Mouse (Mus musculus): ENCODE data around the gene Snx22.

Gene Snx22

GRCm38 (mm10) chr9:66078072-66078471, 8.6 kb upstream of the Snx22 start:
- in situ Hi-C loops (cut with MboI; ENCODE audit: low pct_unique_long_range_greater_than_20kb in 1 of 2, low sequenced_read_pairs in 2 of 2, unreplicated experiment in 1 of 2): no loop called here

GRCm38 (mm10) chr9:66072754-66073153, 3.2 kb upstream of the Snx22 start:
- in situ Hi-C loops (cut with MboI; ENCODE audit: low pct_unique_long_range_greater_than_20kb in 1 of 2, low sequenced_read_pairs in 2 of 2, unreplicated experiment in 1 of 2): no loop called here

DNA sequence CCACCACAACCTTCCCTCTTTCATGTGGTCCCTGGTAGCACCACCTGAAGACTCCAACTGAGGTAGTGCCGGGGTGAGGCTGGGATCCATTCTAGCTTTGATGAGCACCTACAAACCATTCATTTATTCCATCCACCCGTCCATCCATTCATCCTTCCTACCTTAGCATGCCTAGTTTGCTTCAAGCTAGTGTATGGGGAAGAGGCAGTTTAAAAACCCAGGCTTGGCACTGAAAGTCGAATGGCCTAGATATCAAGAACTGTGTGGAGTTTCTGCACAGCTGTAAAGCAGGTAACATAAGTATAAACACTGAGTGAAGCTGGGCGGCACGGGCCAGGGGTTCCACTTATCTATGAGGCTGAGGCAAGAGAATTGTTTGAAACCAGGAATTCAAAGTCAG, 632 bp upstream of the Snx22 start:
- in situ Hi-C loops (cut with MboI; ENCODE audit: low pct_unique_long_range_greater_than_20kb in 1 of 2, low sequenced_read_pairs in 2 of 2, unreplicated experiment in 1 of 2): no loop called here

DNA sequence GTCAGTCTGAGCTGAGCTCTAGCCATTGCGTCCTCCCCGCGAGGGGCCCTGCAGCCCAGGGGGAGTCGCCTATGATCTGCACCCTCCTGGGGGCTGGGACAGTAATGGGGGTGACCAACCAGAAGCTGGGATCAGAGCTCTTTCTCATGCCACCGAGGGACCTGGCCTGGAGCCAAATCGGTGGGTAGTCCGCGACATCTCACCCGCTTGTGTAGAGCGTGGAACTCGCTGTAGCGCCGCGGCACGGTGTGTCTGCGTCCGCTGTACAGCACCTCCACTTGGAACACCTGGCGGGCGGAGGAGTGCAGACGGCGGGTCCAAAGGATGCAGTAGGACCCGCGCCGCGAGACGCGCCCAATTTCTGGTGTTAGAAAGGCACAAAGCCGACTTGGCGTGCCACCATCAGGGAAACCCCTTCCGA, 538 bp downstream of the Snx22 start:
- in situ Hi-C loops (cut with MboI; ENCODE audit: low pct_unique_long_range_greater_than_20kb in 1 of 2, low sequenced_read_pairs in 2 of 2, unreplicated experiment in 1 of 2): no loop called here

GRCm38 (mm10) chr9:66068056-66068455, 1.5 kb downstream of the Snx22 start:
- in situ Hi-C loops (cut with MboI; ENCODE audit: low pct_unique_long_range_greater_than_20kb in 1 of 2, low sequenced_read_pairs in 2 of 2, unreplicated experiment in 1 of 2): no loop called here

DNA sequence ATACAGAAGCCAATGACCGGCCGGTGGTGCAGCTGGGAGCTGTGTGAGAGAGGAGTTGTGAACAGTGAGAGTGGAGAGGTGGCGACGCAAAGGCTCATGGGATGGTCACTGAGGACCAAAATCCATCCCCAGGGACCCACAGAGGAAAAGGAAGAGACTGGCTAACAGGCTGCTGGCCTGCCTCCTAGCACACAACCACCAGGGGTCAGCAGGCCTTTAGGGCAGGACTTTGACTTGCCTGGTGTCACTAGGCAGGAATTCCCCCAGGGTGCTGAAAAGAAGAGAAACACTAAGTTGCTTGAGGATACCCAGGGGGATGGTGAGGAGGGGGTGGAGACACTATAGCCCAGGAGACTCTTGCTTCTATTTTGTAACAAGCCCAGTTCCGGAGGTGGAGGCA, 2.0 kb downstream of the Snx22 start:
- in situ Hi-C loops (cut with MboI; ENCODE audit: low pct_unique_long_range_greater_than_20kb in 1 of 2, low sequenced_read_pairs in 2 of 2, unreplicated experiment in 1 of 2): no loop called here

DNA sequence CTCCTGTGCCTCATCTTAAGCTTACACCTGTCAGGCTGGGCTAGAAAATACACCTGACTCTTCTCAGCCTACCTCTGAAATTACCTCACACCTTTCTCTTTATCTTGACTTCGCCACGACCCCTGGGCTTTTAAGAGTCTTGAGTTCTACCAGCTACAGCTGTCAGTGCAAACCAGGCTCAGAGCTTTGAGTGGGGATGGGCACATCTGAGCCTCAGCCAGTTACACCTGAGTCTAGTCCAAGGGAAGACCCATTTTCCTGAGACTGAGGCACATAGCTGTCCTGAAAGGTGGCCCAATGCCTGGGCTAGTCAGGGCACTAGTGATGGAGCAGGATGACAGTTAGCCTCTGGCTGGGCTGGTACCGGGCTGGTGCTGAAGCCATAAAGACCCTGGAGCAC, 2.7 kb downstream of the Snx22 start:
- in situ Hi-C loops (cut with MboI; ENCODE audit: low pct_unique_long_range_greater_than_20kb in 1 of 2, low sequenced_read_pairs in 2 of 2, unreplicated experiment in 1 of 2): no loop called here

GRCm38 (mm10) chr9:66064316-66064715, 5.2 kb downstream of the Snx22 start:
- in situ Hi-C loops (cut with MboI; ENCODE audit: low pct_unique_long_range_greater_than_20kb in 1 of 2, low sequenced_read_pairs in 2 of 2, unreplicated experiment in 1 of 2): no loop called here

DNA sequence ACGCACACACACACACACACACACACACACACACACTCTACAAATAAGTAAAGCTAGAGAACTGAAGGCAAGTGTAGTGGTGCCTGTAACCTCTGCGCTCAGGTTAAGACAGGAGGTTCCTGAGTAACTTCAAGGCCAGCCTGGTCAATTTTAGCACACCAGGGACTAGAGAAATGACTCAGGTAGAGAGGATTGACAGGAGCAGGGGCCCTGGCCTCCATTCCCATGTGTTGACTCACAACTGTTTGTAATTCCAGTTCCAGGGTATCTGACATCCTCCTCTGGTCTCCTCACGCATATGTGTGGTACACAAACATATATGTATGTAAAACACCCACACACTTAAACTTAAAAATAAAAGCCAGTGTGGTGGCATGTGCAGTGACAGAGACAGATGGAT, 6.1 kb downstream of the Snx22 start:
- in situ Hi-C loops (cut with MboI; ENCODE audit: low pct_unique_long_range_greater_than_20kb in 1 of 2, low sequenced_read_pairs in 2 of 2, unreplicated experiment in 1 of 2): no loop called here

DNA sequence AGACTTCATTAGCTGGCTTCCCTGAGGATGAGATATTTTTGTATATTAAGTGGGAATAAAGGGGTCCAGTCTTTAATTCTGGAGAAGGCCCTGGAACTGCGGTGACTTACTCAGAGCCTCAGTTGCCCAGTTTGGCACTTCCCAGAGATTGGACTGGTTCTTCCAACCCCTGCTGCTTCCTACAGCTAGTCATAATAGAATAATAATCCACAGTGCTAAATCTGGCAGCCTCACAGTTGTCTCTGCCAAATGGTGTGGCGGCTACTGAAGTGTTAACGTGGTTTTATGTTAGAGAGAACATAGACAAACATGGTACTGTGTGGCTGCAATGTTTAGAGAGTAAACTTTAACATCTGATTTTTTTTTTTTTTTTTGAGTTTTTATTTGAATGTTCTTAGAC, 7.9 kb downstream of the Snx22 start:
- in situ Hi-C loops (cut with MboI; ENCODE audit: low pct_unique_long_range_greater_than_20kb in 1 of 2, low sequenced_read_pairs in 2 of 2, unreplicated experiment in 1 of 2): no loop called here

DNA sequence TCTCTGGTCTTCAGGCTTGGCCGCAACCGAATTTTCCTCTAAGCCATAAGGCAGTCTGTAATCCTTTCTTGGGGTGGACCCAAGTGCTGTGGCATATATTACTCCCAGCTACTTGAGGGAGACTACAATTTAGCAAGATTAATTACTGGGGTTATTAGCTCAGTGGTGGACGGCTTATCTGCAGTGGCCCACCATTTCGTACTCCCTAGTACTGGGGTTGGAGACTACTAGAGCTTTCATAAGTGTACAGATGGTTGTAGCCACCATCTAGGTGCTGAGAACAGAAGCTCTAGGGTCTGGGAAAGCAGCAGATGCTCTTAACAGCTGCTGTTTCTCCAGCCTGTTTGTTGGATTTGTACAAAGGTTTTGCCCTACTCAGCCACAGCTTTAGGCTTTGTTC, 8.5 kb downstream of the Snx22 start:
- in situ Hi-C loops (cut with MboI; ENCODE audit: low pct_unique_long_range_greater_than_20kb in 1 of 2, low sequenced_read_pairs in 2 of 2, unreplicated experiment in 1 of 2): no loop called here

DNA sequence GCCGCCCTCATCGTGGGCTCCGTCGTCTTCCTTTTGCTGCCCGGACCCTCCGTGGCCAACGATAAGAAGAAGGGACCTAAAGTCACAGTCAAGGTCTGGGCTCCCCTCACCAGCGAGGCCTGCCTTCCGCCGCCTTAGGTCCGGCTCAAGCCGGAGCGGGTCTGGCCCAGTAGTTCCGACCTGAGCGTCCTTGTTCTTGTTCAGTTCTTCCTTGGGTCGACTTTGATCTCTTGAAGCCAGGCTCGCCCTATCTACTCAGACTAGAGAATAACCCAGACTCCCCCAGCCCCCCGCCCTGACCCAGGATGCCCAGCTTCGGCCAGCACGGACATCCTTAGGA, 9.2 kb downstream of the Snx22 start:
- in situ Hi-C loops (cut with MboI; ENCODE audit: low pct_unique_long_range_greater_than_20kb in 1 of 2, low sequenced_read_pairs in 2 of 2, unreplicated experiment in 1 of 2): no loop called here

DNA sequence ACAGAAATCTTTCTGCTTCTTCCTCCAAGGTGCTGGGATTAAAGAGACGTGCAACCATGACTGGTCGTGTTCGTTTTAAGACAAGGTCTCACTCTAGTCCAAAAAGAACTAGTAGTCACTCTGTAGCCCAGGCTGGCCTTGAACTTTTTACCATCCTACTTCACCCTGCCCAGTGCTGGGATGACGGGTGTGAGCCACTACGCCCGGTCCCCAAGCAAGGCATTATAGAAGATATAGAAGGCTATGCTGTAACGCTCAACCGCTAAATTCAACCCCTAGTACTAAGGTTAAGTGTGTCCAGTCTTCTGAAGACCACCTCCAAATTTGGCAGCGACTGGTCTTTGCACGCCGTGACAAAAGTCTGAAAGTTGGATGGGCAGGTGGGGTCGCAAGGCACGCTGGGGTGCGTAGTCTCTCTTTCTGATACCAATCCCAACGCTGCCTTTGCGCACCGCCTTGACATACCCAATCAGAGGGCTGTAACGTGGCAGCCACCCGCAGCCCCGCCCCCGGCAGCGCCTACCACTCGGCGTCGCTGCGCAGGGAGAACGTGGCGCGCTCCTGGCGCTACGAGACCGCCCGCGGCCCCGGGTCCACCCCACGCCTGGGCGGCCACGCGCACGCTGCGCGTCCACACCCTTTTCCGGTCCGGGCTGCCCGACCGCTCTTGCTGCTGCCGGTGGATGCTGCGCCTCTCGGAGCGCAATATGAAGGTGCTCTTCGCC, 9.8 kb downstream of the Snx22 start, which contains the start of gene Ppib:
Gene Ppib, plus strand, starts transcription at position 640 of the 725 bp plus-strand sequence.
- in situ Hi-C loops (cut with MboI; ENCODE audit: low pct_unique_long_range_greater_than_20kb in 1 of 2, low sequenced_read_pairs in 2 of 2, unreplicated experiment in 1 of 2): no loop called here

DNA sequence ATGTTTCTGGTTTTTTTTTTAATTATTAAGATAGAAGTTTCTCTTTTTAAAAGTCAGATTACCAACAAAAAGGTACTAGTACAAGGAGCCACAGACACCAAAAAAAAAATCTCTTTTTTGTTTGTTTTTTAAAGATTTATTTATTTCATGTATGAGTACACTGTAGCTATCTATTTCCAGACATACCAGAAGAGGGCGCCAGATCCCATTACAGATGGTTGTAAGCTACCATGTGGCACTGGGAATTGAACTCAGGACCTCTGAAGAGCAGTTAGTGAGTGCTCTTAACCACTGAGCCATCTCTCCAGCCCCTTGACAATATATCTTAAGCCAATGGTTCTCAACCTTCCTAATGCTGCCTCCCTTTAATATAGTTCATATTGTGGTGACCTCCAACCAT, 15.9 kb downstream of the Snx22 start:
- in situ Hi-C loops (cut with MboI; ENCODE audit: low pct_unique_long_range_greater_than_20kb in 1 of 2, low sequenced_read_pairs in 2 of 2, unreplicated experiment in 1 of 2): no loop called here

GRCm38 (mm10) chr9:66052731-66053130, 16.8 kb downstream of the Snx22 start:
- in situ Hi-C loops (cut with MboI; ENCODE audit: low pct_unique_long_range_greater_than_20kb in 1 of 2, low sequenced_read_pairs in 2 of 2, unreplicated experiment in 1 of 2): no loop called here

GRCm38 (mm10) chr9:66051493-66051892, 18.0 kb downstream of the Snx22 start:
- in situ Hi-C loops (cut with MboI; ENCODE audit: low pct_unique_long_range_greater_than_20kb in 1 of 2, low sequenced_read_pairs in 2 of 2, unreplicated experiment in 1 of 2): no loop called here

- in situ Hi-C loops (cut with MboI; ENCODE audit: low pct_unique_long_range_greater_than_20kb in 1 of 2, low sequenced_read_pairs in 2 of 2, unreplicated experiment in 1 of 2): no loop called here
Observed at GRCm38 (mm10) chr9:66049931-66050601, 19.5 kb downstream of the Snx22 start.

GRCm38 (mm10) chr9:66043241-66043640, 26.3 kb downstream of the Snx22 start:
- in situ Hi-C loops (cut with MboI; ENCODE audit: low pct_unique_long_range_greater_than_20kb in 1 of 2, low sequenced_read_pairs in 2 of 2, unreplicated experiment in 1 of 2): no loop called here

- in situ Hi-C loops (cut with MboI; ENCODE audit: low pct_unique_long_range_greater_than_20kb in 1 of 2, low sequenced_read_pairs in 2 of 2, unreplicated experiment in 1 of 2): no loop called here
Observed at GRCm38 (mm10) chr9:66042331-66042730, 27.2 kb downstream of the Snx22 start.

DNA sequence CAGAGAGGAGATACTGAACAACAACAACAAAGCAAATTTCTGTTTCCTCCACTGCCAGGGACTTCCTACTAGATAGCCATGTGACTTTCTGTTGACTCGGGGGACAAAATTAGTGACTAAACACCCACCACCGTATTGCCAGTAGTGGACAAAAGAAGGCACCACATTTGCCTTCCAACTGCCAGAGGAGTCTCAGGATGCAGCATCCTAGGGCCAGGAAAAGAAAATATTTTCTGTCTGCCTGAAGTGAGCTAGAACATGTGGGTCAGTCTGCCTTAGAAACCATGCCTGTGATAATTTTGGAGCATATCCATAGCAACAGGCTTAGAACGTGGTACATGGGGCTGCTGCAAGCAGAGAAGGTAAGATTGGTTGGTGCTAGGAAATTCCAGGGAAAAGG, 28.7 kb downstream of the Snx22 start:
- in situ Hi-C loops (cut with MboI; ENCODE audit: low pct_unique_long_range_greater_than_20kb in 1 of 2, low sequenced_read_pairs in 2 of 2, unreplicated experiment in 1 of 2): no loop called here

Data from mouse embryonic stem cell (cell line).